Mouse (Mus musculus): ENCODE results near the gene Cpsf4. TPM values are rescaled to one million over a fixed set of nuclear protein-coding genes. Genes with fewer than 3 reads are reported as not detected.
"Not testable (repeated sequence)": the region's sequence is repeated elsewhere in the genome, so short reads cannot be mapped to it uniquely, and the experiment has no call there.

Cpsf4 gene
- polyA plus RNA-seq (2015; fragmentation: Nextera tagmentation; extraction: Ambion mirVana): 55.6 and 58.1 TPM in 2 replicates

DNA sequence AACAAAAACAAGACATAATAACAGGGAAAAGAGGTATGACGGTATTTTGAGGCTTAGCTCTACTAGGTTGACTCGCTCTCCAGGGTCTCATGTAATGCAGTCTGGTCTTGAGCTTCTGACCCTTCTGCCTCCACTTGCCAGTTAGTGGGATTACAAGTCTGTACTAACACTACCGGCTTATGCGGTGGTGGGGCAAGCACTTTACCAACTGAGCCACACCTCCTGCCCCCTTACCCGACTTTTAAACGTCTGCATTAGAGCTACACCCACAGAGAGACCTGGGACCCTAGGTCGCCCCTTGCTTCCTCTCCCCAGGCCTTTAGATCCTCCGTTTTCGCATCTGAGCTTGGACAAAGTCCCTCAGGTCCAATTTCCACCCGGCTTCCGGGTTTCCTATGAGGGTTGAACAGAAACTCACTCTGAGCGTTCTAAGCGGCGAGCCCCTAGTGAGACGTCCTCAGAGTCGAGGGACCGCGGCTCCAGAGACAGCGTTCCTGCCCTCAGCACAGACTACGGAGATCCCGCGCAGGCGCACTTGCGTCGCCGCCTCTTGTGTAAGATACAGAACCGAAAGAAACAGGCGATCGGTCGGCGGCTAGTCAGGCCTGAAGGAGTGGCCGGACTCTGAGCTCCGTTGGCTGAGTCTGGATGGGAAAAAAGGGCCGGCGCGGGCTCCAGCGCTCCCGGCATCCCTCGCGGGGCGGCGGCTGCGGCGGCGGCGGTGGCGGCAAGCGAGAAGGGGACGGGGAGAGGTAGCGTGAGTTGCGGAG lies at the start of gene Cpsf4, which contains the start of gene Ptcd1:
Gene Cpsf4, plus strand, starts transcription at position 678 of the 770 bp plus-strand sequence.
Gene Ptcd1, minus strand, starts transcription at position 573 of the 770 bp plus-strand sequence.
- Histone ChIP-seq H3K4me2 (replicated peaks) (peak within 1 kb of the TSS; percentile 94), H3K27me3 (no peaks in the 10 kb centered on the region), H3K4me3 (peak within 1 kb of the TSS; percentile 92), H3K36me3 (peaks cover 55% of the 10 kb centered on the region), H3K4me1 (peaks cover 22% of the 10 kb centered on the region), H3K9ac (peak within 1 kb of the TSS; percentile 95), H3K27ac (peak within 1 kb of the TSS; percentile 59; the same call in 1 of the 2 replicates), H3K9me3 (no peaks in the 10 kb centered on the region)
- WGBS: under 1% methylated on average over 49 of the region's 51 CpGs
- ATAC-seq (ENCODE audit: low FRiP score, low read depth): peak; percentile 93

DNA sequence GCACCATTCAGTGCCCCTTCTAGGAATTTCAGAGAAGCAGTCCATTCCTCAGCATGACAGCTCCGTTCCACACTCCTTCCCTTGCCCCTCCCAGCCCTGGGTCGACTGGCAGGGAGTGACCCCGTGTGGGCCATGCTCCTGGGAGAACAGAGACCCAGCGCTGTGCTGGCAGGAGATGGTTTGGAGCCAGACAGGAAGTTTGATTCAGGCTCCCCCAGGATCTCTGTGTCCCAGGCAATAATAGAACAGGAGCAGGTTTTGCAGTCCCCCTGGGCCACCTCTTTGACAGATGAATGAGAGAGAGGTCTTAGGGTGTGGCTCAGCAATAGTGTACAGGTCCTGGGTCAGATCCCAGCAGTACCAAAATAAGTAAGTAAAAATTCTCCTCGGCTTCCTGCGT lies 49.0 kb upstream of the Cpsf4 start:
- Histone ChIP-seq H3K27ac (no peak overlapping the region), H3K36me3 (peaks cover 19% of the 10 kb centered on the region), H3K4me2 (replicated peaks) (no peak overlapping the region), H3K4me1 (peaks cover 48% of the 10 kb centered on the region), H3K4me3 (no peak overlapping the region), H3K9ac (no peak overlapping the region), H3K27me3 (no peaks in the 10 kb centered on the region), H3K9me3 (0 out of 2 replicates have a peak, but pooled peaks cover 5% of the 10 kb centered on the region)
- no peak for ATAC-seq (ENCODE audit: low FRiP score, low read depth)
- 57% methylated on average over 6 of the region's 6 CpGs for WGBS

DNA sequence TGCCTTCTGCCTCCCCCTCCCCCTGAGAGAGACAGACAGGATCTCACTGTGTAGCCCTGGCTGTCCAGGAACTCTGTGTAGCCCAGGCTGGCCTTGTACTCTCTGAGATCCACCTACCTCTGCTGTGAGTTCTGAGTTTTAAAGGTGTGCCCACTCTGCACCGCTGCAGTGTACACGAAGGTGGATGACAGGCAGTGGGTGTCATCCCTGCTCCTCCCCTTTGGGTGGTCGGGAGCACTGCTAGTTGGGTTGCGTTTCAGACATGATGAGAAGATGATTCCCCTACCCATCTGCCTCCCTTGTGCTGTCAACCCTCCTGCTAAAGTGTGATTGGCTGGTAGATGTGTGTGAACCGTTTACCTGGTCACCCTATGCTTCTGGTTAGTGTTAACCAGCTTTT lies 48.6 kb upstream of the Cpsf4 start:
- Histone ChIP-seq H3K27ac (no peak overlapping the region), H3K27me3 (no peaks in the 10 kb centered on the region), H3K4me3 (no peak overlapping the region), H3K9me3 (0 out of 2 replicates have a peak, but pooled peaks cover 5% of the 10 kb centered on the region), H3K4me1 (peaks cover 48% of the 10 kb centered on the region), H3K36me3 (peaks cover 24% of the 10 kb centered on the region), H3K4me2 (replicated peaks) (no peak overlapping the region), H3K9ac (no peak overlapping the region)
- no peak for ATAC-seq (ENCODE audit: low FRiP score, low read depth)
- WGBS: 87% methylated on average over 5 of the region's 5 CpGs

DNA sequence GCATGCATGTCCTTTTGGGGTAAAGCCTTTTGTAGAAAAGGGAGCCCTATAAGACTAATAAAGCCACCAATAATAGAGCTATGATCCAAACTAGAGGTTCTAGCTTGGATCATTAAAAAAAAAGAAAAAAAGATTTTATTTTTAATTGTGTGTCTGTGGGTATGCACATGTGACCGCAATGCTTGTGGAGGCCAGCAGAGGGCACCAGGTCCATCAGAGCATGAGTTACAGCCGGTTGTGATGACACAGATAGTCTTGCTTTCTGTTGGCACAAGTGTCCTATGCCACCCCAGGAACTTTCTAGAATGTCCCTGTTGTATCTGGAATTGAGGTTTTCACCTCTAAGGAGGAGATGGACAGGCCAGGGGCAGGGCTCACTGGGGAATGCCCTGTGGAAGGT lies 47.6 kb upstream of the Cpsf4 start:
- Histone ChIP-seq H3K27ac (no peak overlapping the region), H3K4me2 (replicated peaks) (no peak overlapping the region), H3K9me3 (0 out of 2 replicates have a peak, but pooled peaks cover 5% of the 10 kb centered on the region), H3K9ac (no peak overlapping the region), H3K4me3 (no peak overlapping the region), H3K4me1 (peaks cover 43% of the 10 kb centered on the region), H3K27me3 (no peaks in the 10 kb centered on the region), H3K36me3 (peaks cover 33% of the 10 kb centered on the region)
- ATAC-seq (ENCODE audit: low FRiP score, low read depth): no peak
- 93% methylated on average over 2 of the region's 2 CpGs for WGBS

GRCm38 (mm10) chr5:145120921-145121320 lies 46.1 kb upstream of the Cpsf4 start:
- Histone ChIP-seq H3K9me3 (0 out of 2 replicates have a peak, but pooled peaks cover 5% of the 10 kb centered on the region), H3K9ac (peak overlapping the region; percentile 43), H3K4me1 (peaks cover 30% of the 10 kb centered on the region), H3K4me3 (no peak overlapping the region), H3K27ac (0 out of 2 replicates have a peak overlapping the region, but pooled peaks have one; percentile 28), H3K36me3 (peaks cover 48% of the 10 kb centered on the region), H3K4me2 (replicated peaks) (no peak overlapping the region), H3K27me3 (no peaks in the 10 kb centered on the region)
- ATAC-seq (ENCODE audit: low FRiP score, low read depth): no peak
- 36% methylated on average over 7 of the region's 7 CpGs for WGBS

DNA sequence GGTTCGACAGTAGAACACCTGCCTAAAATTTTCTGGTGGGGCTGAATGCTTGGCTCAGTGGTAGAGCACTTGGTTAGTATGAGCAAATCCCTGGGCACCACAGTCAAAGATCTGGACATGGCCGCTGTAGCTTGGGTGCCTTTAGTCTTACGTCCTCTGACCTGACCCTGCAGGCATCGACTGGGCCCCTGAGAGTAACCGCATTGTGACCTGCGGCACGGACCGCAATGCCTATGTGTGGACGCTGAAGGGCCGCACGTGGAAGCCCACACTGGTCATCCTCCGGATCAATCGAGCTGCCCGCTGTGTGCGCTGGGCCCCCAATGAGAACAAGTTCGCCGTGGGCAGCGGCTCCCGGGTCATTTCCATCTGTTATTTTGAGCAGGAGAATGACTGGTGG lies 43.6 kb upstream of the Cpsf4 start:
- H3K27me3 ChIP-seq: no peaks in the 10 kb centered on the region
- H3K27ac ChIP-seq: no peak overlapping the region
- peaks cover 71% of the 10 kb centered on the region for H3K36me3 ChIP-seq
- no peak overlapping the region for H3K9ac ChIP-seq
- peaks cover 11% of the 10 kb centered on the region for H3K4me1 ChIP-seq
- no peak for ATAC-seq (ENCODE audit: low FRiP score, low read depth)
- 93% methylated on average over 19 of the region's 19 CpGs for WGBS
- no peak overlapping the region for H3K4me3 ChIP-seq
- 0 out of 2 replicates have a peak, but pooled peaks cover 5% of the 10 kb centered on the region for H3K9me3 ChIP-seq
- no peak overlapping the region for H3K4me2 ChIP-seq (replicated peaks)

- H3K4me3 ChIP-seq: no peak overlapping the region
- WGBS: 95% methylated on average over 9 of the region's 9 CpGs
- no peak overlapping the region for H3K4me2 ChIP-seq (replicated peaks)
- peaks cover 93% of the 10 kb centered on the region for H3K36me3 ChIP-seq
- no peak overlapping the region for H3K9ac ChIP-seq
- H3K27ac ChIP-seq: no peak overlapping the region
- ATAC-seq (ENCODE audit: low FRiP score, low read depth): no peak
- H3K9me3 ChIP-seq: no peaks in the 10 kb centered on the region
- H3K27me3 ChIP-seq: no peaks in the 10 kb centered on the region
- H3K4me1 ChIP-seq: no peaks in the 10 kb centered on the region
These were observed 40.4 kb upstream of the Cpsf4 start for GRCm38 (mm10) chr5:145126580-145126979.

DNA sequence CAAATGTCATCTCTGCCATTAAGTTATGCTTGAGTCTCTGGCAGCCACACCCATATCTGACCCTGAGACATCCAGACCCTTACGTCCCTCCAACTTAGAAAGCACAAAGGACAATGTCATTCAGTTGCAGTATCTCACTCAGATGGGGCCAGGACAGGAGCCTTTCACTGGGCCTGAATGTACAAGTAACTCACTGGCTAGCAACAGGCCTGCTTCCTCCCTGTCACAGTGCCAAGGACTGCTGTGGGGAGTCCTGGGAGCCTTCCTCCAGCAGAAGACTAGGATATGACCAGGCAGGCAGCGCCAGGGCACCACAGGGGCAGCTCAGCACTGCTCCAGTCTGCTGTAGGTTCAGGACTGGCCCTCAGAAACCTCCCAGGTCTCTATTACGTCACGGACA lies 37.9 kb upstream of the Cpsf4 start:
- Histone ChIP-seq H3K9ac (no peak overlapping the region), H3K27ac (no peak overlapping the region), H3K36me3 (peaks cover 95% of the 10 kb centered on the region), H3K9me3 (no peaks in the 10 kb centered on the region), H3K4me1 (no peaks in the 10 kb centered on the region), H3K27me3 (no peaks in the 10 kb centered on the region), H3K4me3 (no peak overlapping the region), H3K4me2 (replicated peaks) (no peak overlapping the region)
- 97% methylated on average over 4 of the region's 4 CpGs for WGBS
- no peak for ATAC-seq (ENCODE audit: low FRiP score, low read depth)

DNA sequence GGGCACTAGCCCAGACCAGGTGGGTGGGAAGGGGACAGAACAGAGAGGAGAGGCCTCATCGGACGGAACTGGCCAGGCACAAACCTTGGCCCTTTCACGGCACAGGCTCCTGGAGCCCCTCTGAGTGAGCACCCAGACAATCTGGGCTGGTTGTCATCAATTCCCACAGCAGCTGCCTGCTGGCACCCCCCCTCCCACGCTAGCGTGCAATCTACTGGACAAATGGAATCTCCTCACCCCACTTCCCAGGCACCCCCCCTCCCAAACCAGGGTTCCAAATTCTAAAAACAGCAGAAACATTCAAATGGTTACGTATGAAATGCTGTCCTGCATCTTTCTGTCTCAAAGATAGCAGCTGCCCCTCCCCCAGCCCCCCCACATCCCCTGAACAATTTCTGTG lies 37.2 kb upstream of the Cpsf4 start:
- not testable (repeated sequence) for H3K4me1 ChIP-seq; H3K27ac ChIP-seq; H3K9ac ChIP-seq; H3K4me2 ChIP-seq (replicated peaks); H3K9me3 ChIP-seq; H3K27me3 ChIP-seq; ATAC-seq (ENCODE audit: low FRiP score, low read depth); H3K4me3 ChIP-seq
- WGBS: 88% methylated on average over 4 of the region's 6 CpGs
- peaks cover 95% of the 10 kb centered on the region for H3K36me3 ChIP-seq

- Histone ChIP-seq H3K36me3 (peaks cover 95% of the 10 kb centered on the region), H3K4me3 (no peak overlapping the region), H3K27me3 (no peaks in the 10 kb centered on the region), H3K4me1 (no peaks in the 10 kb centered on the region), H3K27ac (no peak overlapping the region), H3K9ac (no peak overlapping the region), H3K9me3 (no peaks in the 10 kb centered on the region), H3K4me2 (replicated peaks) (no peak overlapping the region)
- ATAC-seq (ENCODE audit: low FRiP score, low read depth): no peak
- 90% methylated on average over 11 of the region's 11 CpGs for WGBS
These were observed 36.8 kb upstream of the Cpsf4 start for GRCm38 (mm10) chr5:145130191-145130590.

- Histone ChIP-seq H3K4me1 (no peaks in the 10 kb centered on the region), H3K4me3 (no peak overlapping the region), H3K27me3 (no peaks in the 10 kb centered on the region), H3K9ac (no peak overlapping the region), H3K4me2 (replicated peaks) (no peak overlapping the region), H3K9me3 (no peaks in the 10 kb centered on the region), H3K36me3 (peaks cover 95% of the 10 kb centered on the region), H3K27ac (no peak overlapping the region)
- ATAC-seq (ENCODE audit: low FRiP score, low read depth): no peak
- WGBS: 91% methylated on average over 3 of the region's 3 CpGs
These were observed 36.0 kb upstream of the Cpsf4 start for GRCm38 (mm10) chr5:145130995-145131394.

DNA sequence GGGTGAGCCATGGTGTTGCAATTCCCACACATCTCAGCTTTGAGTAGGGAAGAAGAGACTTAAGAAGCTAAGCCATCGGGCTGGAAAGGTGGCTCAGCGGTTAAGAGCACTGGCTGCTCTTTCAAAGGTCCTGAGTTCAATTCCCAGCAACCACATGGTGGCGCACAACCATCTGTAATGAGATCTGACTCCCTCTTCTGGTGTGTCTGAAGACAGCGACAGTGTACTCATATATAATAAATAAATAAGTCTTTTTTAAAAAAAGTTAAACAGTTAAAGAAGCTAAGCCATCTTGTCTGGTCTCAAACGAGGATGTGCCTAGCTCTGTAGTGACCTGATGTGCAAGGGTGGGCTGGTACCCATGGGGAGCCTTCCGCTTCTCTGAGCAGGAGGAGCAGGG lies 33.7 kb upstream of the Cpsf4 start:
- H3K4me1 ChIP-seq: peaks cover 13% of the 10 kb centered on the region
- H3K4me2 ChIP-seq (replicated peaks); H3K27ac ChIP-seq; H3K9ac ChIP-seq; H3K27me3 ChIP-seq; ATAC-seq (ENCODE audit: low FRiP score, low read depth); H3K9me3 ChIP-seq; H3K4me3 ChIP-seq: not testable (repeated sequence)
- peaks cover 91% of the 10 kb centered on the region for H3K36me3 ChIP-seq
- WGBS: 87% methylated on average over 6 of the region's 6 CpGs
